Mouse (Mus musculus) stomach, embryonic 16.5 days (tissue): ENCODE data around the gene Ech1. TPM values are rescaled to one million over a fixed set of nuclear protein-coding genes. Genes with fewer than 3 reads are reported as not detected.
A peak's percentile ranks its signal among the peaks of the same experiment; 100 is the strongest.

Experiments used
- ATAC-seq: fragments of 200-750 bp; cut with Nextera tagmentation; 2 replicates; pipeline ENCODE4 v1.8.0; 2017; ENCODE audit warnings: moderate number of reproducible peaks, moderate TSS enrichment; ENCODE audit not compliant: insufficient read depth, low FRiP score
- H3K27ac ChIP-seq: fragments of 300-500 bp; sonication (generic); 2 replicates; pipeline ENCODE4 v1.5.1; 2014; ENCODE audit warnings: low read length
- H3K27me3 ChIP-seq: fragments of 300-500 bp; sonication (generic); 2 replicates; pipeline ENCODE4 v1.6.1; 2014; ENCODE audit warnings: low read length, control low read depth, mixed read lengths; ENCODE audit not compliant: control insufficient read depth, insufficient read depth
- H3K36me3 ChIP-seq: fragments of 300-500 bp; sonication (generic); 2 replicates; pipeline ENCODE4 v1.6.1; 2014; ENCODE audit warnings: low read length; ENCODE audit not compliant: control insufficient read depth, insufficient read depth
- H3K4me1 ChIP-seq: fragments of 300-500 bp; sonication (generic); 2 replicates; pipeline ENCODE4 v1.6.1; 2014; ENCODE audit warnings: low read length, control low read depth, mixed read lengths; ENCODE audit not compliant: control insufficient read depth, insufficient read depth
- H3K4me2 ChIP-seq: fragments of 300-500 bp; sonication (generic); 2 replicates; pipeline ENCODE4 v1.6.1; 2014; ENCODE audit warnings: low read depth, low read length, mixed read lengths
- H3K4me3 ChIP-seq: fragments of 300-500 bp; sonication (generic); replicated peaks from 2 replicates; pipeline ENCODE4 v1.5.1; 2014; ENCODE audit warnings: mild to moderate bottlenecking, low read length
- H3K9ac ChIP-seq: fragments of 300-500 bp; sonication (generic); 2 replicates; pipeline ENCODE4 v1.6.1; 2014; ENCODE audit warnings: low read length
- H3K9me3 ChIP-seq: fragments of 300-500 bp; sonication (generic); replicated peaks from 2 replicates; pipeline ENCODE4 v1.6.1; 2016; ENCODE audit warnings: low read length, control low read depth; ENCODE audit not compliant: control insufficient read depth
- WGBS: fragments of 180-500 bp; shearing (Covaris S2); extraction: QIAGEN DNeasy Blood & Tissue Kit; methylation state at CpG from one replicate; pipeline ENCODE4 v1.1.7; 2014; 5-methylcytosine and 5-hydroxymethylcytosine counted together
- polyA plus RNA-seq: library from polyadenylated mRNA; unstranded; fragments of >200 nt; fragmentation: Nextera tagmentation; extraction: Ambion mirVana; gene quantifications from 2 replicates; pipeline ENCODE4 v1.2.1, GENCODE M21; 2015

Ech1 gene
- polyA plus RNA-seq, 1 experiment from 2014 or later, result 230 TPM

- no peaks in the 10 kb centered on the region for H3K9me3 ChIP-seq
- no peak overlapping the region for H3K9ac ChIP-seq
- no peak overlapping the region for H3K4me3 ChIP-seq
- no peaks in the 10 kb centered on the region for H3K27me3 ChIP-seq
- H3K27ac ChIP-seq, result peak overlapping the region; percentile 80
- H3K36me3 ChIP-seq, result peaks cover 18% of the 10 kb centered on the region; the same call in 1 of the 2 replicates
- H3K4me2 ChIP-seq, result no peak overlapping the region
- WGBS, result 77% methylated on average over 17 of the region's 17 CpGs
- ATAC-seq, result no peak
- peaks cover 8% of the 10 kb centered on the region for H3K4me1 ChIP-seq
Observed at GRCm38 (mm10) chr7:28831411-28832125, 6.6 kb downstream of the Ech1 start.

GRCm38 (mm10) chr7:28832137-28832536 lies 7.1 kb downstream of the Ech1 start:
- Histone ChIP-seq H3K4me3 (no peak overlapping the region), H3K9ac (no peak overlapping the region), H3K4me1 (peaks cover 8% of the 10 kb centered on the region), H3K27me3 (no peaks in the 10 kb centered on the region), H3K9me3 (no peaks in the 10 kb centered on the region), H3K36me3 (peaks cover 18% of the 10 kb centered on the region; the same call in 1 of the 2 replicates), H3K27ac (peak overlapping the region; percentile 80), H3K4me2 (no peak overlapping the region)
- peak; percentile 30; the same call in 1 of the 2 replicates for ATAC-seq
- WGBS, result 48% methylated on average over 6 of the region's 6 CpGs

- Histone ChIP-seq H3K4me3 (peak within 1 kb of the TSS; percentile 31), H3K9ac (peak within 1 kb of the TSS; percentile 20), H3K4me2 (peak within 1 kb of the TSS; percentile 31), H3K4me1 (peaks cover 3% of the 10 kb centered on the region), H3K27ac (peak within 1 kb of the TSS; percentile 87), H3K27me3 (no peaks in the 10 kb centered on the region), H3K36me3 (peaks cover 18% of the 10 kb centered on the region; the same call in 1 of the 2 replicates), H3K9me3 (no peaks in the 10 kb centered on the region)
- WGBS, result 64% methylated on average over 6 of the region's 6 CpGs
- ATAC-seq, result peak; percentile 80
Observed at GRCm38 (mm10) chr7:28833723-28834347, 8.8 kb downstream of the Ech1 start, which contains the start of gene Lgals4. Gene Lgals4, plus strand, starts transcription at chr7:28833854.

GRCm38 (mm10) chr7:28836936-28837335 lies 11.9 kb downstream of the Ech1 start:
- 0 out of 2 replicates have a peak overlapping the region, but pooled peaks have one; percentile 7 for H3K27ac ChIP-seq
- H3K27me3 ChIP-seq, result no peaks in the 10 kb centered on the region
- H3K9me3 ChIP-seq, result no peaks in the 10 kb centered on the region
- no peak overlapping the region for H3K4me3 ChIP-seq
- ATAC-seq, result no peak
- 78% methylated on average over 5 of the region's 5 CpGs for WGBS
- H3K4me1 ChIP-seq, result no peaks in the 10 kb centered on the region; the same call in 1 of the 2 replicates
- 0 out of 2 replicates have a peak overlapping the region, but pooled peaks have one; percentile 2 for H3K4me2 ChIP-seq
- no peaks in the 10 kb centered on the region for H3K36me3 ChIP-seq
- H3K9ac ChIP-seq, result no peak overlapping the region

- peak; percentile 23; the same call in 1 of the 2 replicates for ATAC-seq
- Histone ChIP-seq H3K27ac (peak overlapping the region; percentile 70), H3K9ac (no peak overlapping the region), H3K9me3 (no peaks in the 10 kb centered on the region), H3K4me3 (no peak overlapping the region), H3K27me3 (no peaks in the 10 kb centered on the region), H3K36me3 (no peaks in the 10 kb centered on the region), H3K4me1 (no peaks in the 10 kb centered on the region; the same call in 1 of the 2 replicates), H3K4me2 (peak overlapping the region; percentile 13; the same call in 1 of the 2 replicates)
- WGBS, result 65% methylated on average over 9 of the region's 9 CpGs
Observed at GRCm38 (mm10) chr7:28838331-28838730, 13.3 kb downstream of the Ech1 start.

GRCm38 (mm10) chr7:28847273-28847672 lies 22.3 kb downstream of the Ech1 start:
- Histone ChIP-seq H3K4me3 (no peak overlapping the region), H3K36me3 (no peaks in the 10 kb centered on the region), H3K27ac (no peak overlapping the region), H3K4me1 (peaks cover 9% of the 10 kb centered on the region; the same call in 1 of the 2 replicates), H3K9ac (no peak overlapping the region), H3K27me3 (no peaks in the 10 kb centered on the region), H3K9me3 (no peaks in the 10 kb centered on the region), H3K4me2 (no peak overlapping the region)
- WGBS, result 73% methylated on average over 1 of the region's 1 CpGs
- no peak for ATAC-seq

GRCm38 (mm10) chr7:28849700-28850236 lies 24.8 kb downstream of the Ech1 start:
- Histone ChIP-seq H3K4me2 (no peak overlapping the region), H3K27ac (peak overlapping the region; percentile 87), H3K9ac (peak overlapping the region; percentile 63), H3K9me3 (no peaks in the 10 kb centered on the region), H3K4me1 (peaks cover 9% of the 10 kb centered on the region; the same call in 1 of the 2 replicates), H3K27me3 (no peaks in the 10 kb centered on the region), H3K4me3 (no peak overlapping the region), H3K36me3 (no peaks in the 10 kb centered on the region)
- WGBS, result 33% methylated on average over 1 of the region's 1 CpGs
- ATAC-seq, result peak; percentile 90

GRCm38 (mm10) chr7:28850642-28851041 lies 25.6 kb downstream of the Ech1 start:
- no peaks in the 10 kb centered on the region for H3K36me3 ChIP-seq
- no peaks in the 10 kb centered on the region for H3K27me3 ChIP-seq
- no peak overlapping the region for H3K4me3 ChIP-seq
- no peaks in the 10 kb centered on the region for H3K9me3 ChIP-seq
- 72% methylated on average over 4 of the region's 4 CpGs for WGBS
- peaks cover 9% of the 10 kb centered on the region; the same call in 1 of the 2 replicates for H3K4me1 ChIP-seq
- peak overlapping the region; percentile 87 for H3K27ac ChIP-seq
- no peak overlapping the region for H3K4me2 ChIP-seq
- no peak for ATAC-seq
- peak overlapping the region; percentile 63 for H3K9ac ChIP-seq
